Mouse (Mus musculus): ENCODE results near the gene Ptcd3. TPM values are rescaled to one million over a fixed set of nuclear protein-coding genes. Genes with fewer than 3 reads are reported as not detected.

Gene Ptcd3
- polyA plus RNA-seq, 1 experiment = 8.9 TPM

GRCm38 (mm10) chr6:71836811-71837210 is 71.7 kb downstream of the Ptcd3 start:
- Histone ChIP-seq H3K27ac (ENCODE audit: insufficient read depth, low read length) (no peak overlapping the region), H3K4me3 (ENCODE audit: extremely low read depth, insufficient read depth, insufficient read length) (no peak overlapping the region), H3K27me3 (ENCODE audit: control insufficient read depth, insufficient read depth, low read length) (no peaks in the 10 kb centered on the region), H3K4me1 (ENCODE audit: control insufficient read depth, insufficient read depth, insufficient read length) (no peaks in the 10 kb centered on the region), H3K36me3 (ENCODE audit: control insufficient read depth, insufficient read depth, low read length) (0 out of 2 replicates have a peak, but pooled peaks cover 1% of the 10 kb centered on the region)
- TF ChIP-seq POLR2A (IDR thresholded peaks at IDR 0.05; ENCODE audit: low read depth, low read length) (no peak), CTCF (IDR thresholded peaks at IDR 0.05; ENCODE audit: extremely low read depth, insufficient read depth, insufficient read length, insufficient replicate concordance) (no peak)
- WGBS = 74% methylated on average over 2 of the region's 2 CpGs
- no peak for DNase-seq (ENCODE audit: low read depth in 1 of 2, low spot score in 2 of 2)

GRCm38 (mm10) chr6:71831581-71831960 is 77.0 kb downstream of the Ptcd3 start:
- 0% methylated on average over 21 of the region's 21 CpGs for WGBS

GRCm38 (mm10) chr6:71830690-71831580 is 77.6 kb downstream of the Ptcd3 start, which contains the start of gene Immt:
Gene Immt (plus strand): TSS chr6:71831331.
- peak; percentile 88 to 96 for DNase-seq (ENCODE audit: low read depth in 1 of 2, low spot score in 2 of 2)
- H3K27ac ChIP-seq (ENCODE audit: insufficient read depth, low read length) = peak within 1 kb of the TSS; percentile 87
- TF ChIP-seq POLR2A (IDR thresholded peaks at IDR 0.05; ENCODE audit: low read depth, low read length) = peak; percentile 68
- TF ChIP-seq CTCF (IDR thresholded peaks at IDR 0.05; ENCODE audit: extremely low read depth, insufficient read depth, insufficient read length, insufficient replicate concordance) = no peak
- under 1% methylated on average over 64 of the region's 64 CpGs for WGBS
- no peaks in the 10 kb centered on the region for H3K4me1 ChIP-seq (ENCODE audit: control insufficient read depth, insufficient read depth, insufficient read length)
- no peaks in the 10 kb centered on the region for H3K27me3 ChIP-seq (ENCODE audit: control insufficient read depth, insufficient read depth, low read length)
- no peaks in the 10 kb centered on the region for H3K36me3 ChIP-seq (ENCODE audit: control insufficient read depth, insufficient read depth, low read length)
- H3K4me3 ChIP-seq (ENCODE audit: extremely low read depth, insufficient read depth, insufficient read length) = peak within 1 kb of the TSS; percentile 88

More at GRCm38 (mm10) chr6:71831581-71831960, 77.0 kb downstream of the Ptcd3 start:
- Histone ChIP-seq H3K27ac (ENCODE audit: insufficient read depth, low read length) (peak overlapping the region; percentile 87), H3K4me1 (ENCODE audit: control insufficient read depth, insufficient read depth, insufficient read length) (no peaks in the 10 kb centered on the region), H3K36me3 (ENCODE audit: control insufficient read depth, insufficient read depth, low read length) (0 out of 2 replicates have a peak, but pooled peaks cover 1% of the 10 kb centered on the region), H3K27me3 (ENCODE audit: control insufficient read depth, insufficient read depth, low read length) (no peaks in the 10 kb centered on the region), H3K4me3 (ENCODE audit: extremely low read depth, insufficient read depth, insufficient read length) (peak overlapping the region; percentile 88)
- no peak for TF ChIP-seq POLR2A (IDR thresholded peaks at IDR 0.05; ENCODE audit: low read depth, low read length)
- no peak for TF ChIP-seq CTCF (IDR thresholded peaks at IDR 0.05; ENCODE audit: extremely low read depth, insufficient read depth, insufficient read length, insufficient replicate concordance)
- peak; percentile 92 for DNase-seq (ENCODE audit: low read depth in 1 of 2, low spot score in 2 of 2)

Other genes starting within 250 kb of the Ptcd3 start
- gene Reep1, start 201.2 kb downstream of the Ptcd3 start, polyA plus RNA-seq (2012; rRNA removed) = 0.49 and 0.63 TPM in 2 replicates
- gene Mrpl35, start 81.8 kb downstream of the Ptcd3 start, polyA plus RNA-seq (2012; rRNA removed) = 3.1 and 3.6 TPM in 2 replicates
- 17.2 and 17.8 TPM in 2 replicates for gene Immt, start 77.4 kb downstream of the Ptcd3 start, polyA plus RNA-seq (2012; rRNA removed)
- 16.3 TPM in 2 replicates for gene Polr1a, start 303 bp upstream of the Ptcd3 start, polyA plus RNA-seq (2012; rRNA removed)
- gene St3gal5, start 188.8 kb upstream of the Ptcd3 start, polyA plus RNA-seq (2012; rRNA removed) = 43.1 and 48.1 TPM in 2 replicates

Measured in spleen, adult 2 months (tissue).